Mouse (Mus musculus) lung, postnatal 4 days (tissue): ENCODE data around the gene Zscan18.
"Not testable (repeated sequence)": the region's sequence is repeated elsewhere in the genome, so short reads cannot be mapped to it uniquely, and the experiment has no call there.

ENCODE experiments used
- DNase-seq, 2 experiments: peaks; one replicate each; pipeline ENCODE4 v3.0.0; 2021

Gene Zscan18

DNA sequence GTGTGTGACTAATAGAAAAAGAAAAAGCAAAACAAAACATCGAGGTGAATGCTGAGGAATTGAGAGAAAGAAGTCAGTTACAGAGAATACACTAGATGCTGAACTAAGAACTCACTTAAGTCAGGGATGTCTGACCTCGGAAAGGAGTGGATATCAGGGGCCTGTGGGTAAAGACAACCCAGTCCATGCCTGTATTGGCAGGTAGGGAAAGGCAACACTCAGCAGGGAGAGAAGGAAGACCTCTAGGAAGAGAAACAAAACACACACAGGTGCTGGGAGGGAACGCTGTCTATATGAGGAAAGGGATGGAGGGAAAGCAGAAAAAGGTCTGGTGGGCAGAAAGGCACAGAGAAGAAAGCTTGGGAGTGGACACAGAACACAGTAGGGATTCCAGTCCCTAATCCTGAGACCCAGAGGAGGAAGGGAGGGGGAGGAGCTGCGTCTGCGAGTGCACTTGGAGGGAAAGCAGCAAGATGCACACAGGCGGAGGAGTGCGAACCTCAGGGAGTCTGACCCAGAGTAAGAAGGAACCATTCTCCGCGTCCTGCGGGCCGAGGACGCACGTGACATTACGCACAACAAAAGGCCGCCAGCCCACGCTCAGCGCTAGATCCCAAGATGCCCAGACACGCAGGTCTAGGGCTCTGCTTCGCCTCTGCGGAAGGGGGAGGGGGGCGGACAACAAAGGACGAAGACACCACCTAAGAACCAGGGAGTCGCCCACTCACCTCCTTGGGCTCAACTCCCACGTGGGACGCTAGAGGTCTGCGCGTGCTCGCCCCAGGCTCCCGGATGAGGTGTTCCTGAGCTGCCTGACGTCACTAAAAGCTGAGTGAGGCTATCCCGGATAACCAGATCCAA lies at the start of gene Zscan18:
Gene Zscan18, minus strand, starts transcription at position 770 of the 861 bp plus-strand sequence.
- peak; percentile 70 to 80 for DNase-seq

DNA sequence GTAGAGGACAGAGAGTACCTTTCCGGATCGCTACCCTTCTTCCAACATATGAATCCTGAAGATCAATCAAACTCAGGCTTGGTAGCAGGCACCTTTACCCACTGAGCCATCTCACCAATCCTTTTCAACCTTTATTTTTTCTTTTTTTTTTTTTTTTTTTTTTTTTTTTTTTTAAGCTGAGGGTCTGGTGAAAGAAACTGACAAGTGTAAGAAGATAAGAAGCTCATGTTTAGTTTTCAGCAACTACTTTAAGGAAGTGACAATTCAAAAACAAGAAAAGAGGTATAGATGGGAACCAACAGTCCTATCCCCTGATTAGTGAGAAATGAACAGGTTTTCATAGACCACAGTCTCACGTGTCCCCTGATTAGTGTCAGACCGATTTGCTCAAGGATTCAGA lies 32.3 kb upstream of the Zscan18 start:
- DNase-seq: no peak

DNA sequence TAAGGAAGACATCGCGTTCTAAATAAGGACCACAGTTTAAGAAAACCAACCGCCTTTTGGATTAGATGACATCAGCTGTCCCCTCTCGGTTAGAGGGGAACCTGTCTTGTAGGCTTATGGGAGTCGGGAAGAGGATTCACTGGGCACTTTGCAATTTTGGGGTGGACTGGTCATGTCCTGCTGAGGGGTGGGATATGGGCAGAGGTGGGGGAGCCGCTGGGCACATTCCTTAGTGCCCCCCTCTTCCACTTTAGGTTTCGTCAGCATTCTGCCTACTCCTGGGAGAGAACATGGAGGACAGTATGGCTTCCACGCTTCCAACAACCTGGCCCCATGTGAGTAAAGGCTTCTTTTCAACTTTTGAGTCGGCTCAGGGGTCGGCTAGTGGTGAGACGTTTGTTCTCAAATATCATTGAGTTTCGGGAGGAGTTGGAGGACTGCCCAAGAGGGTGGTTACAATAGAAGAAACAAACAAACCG lies 31.8 kb upstream of the Zscan18 start:
- DNase-seq: peak in 1 of 2 experiments; percentile 34

DNA sequence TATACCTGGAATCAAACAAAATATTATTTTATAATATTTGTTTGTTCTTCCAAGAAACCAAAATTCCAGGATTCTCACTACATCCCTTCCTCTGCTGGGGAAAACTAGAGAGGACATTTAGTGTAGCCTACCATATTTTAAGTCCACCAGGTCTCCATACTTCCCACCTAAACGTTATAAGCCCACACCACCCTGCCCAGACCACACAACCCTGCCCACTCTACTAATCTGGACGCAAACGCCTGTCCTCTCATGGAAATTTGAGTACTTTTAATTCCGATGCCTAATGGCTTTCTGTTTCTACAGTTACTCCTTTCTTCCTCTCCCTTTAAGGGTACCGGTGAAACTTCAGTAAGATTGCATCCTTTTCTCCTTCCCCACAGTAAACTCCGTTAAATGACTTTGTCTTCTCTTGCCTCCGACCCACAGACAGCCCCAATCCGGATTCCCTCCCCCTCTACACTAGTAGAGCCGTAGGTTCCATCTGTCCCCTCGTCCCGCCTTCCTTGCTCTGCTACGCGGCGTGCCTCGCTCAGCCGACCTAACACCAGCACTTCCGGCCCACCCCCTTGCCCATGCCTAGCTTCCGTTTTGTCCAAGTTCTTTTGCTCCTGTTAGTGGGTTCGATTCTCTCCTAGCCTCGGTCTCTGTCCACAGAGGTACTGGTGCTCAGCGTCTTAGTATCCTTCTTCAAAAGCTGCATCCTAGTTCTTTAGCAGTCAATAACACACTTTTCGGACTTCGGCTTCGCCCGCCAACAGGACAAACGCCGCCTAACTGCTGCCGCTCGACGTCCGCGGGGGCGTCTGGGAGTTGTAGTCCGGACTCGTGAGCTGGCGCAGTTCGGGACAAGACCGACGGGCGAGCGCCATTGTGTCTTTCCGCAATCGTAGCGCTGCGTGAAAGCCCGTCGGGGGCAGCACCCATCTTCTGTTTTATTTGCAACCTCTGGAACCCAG lies 31.0 kb upstream of the Zscan18 start, which contains the start of gene Zfp110:
Gene Zfp110, plus strand, starts transcription at position 600 of the 959 bp plus-strand sequence.
- peak; percentile 93 for DNase-seq

DNA sequence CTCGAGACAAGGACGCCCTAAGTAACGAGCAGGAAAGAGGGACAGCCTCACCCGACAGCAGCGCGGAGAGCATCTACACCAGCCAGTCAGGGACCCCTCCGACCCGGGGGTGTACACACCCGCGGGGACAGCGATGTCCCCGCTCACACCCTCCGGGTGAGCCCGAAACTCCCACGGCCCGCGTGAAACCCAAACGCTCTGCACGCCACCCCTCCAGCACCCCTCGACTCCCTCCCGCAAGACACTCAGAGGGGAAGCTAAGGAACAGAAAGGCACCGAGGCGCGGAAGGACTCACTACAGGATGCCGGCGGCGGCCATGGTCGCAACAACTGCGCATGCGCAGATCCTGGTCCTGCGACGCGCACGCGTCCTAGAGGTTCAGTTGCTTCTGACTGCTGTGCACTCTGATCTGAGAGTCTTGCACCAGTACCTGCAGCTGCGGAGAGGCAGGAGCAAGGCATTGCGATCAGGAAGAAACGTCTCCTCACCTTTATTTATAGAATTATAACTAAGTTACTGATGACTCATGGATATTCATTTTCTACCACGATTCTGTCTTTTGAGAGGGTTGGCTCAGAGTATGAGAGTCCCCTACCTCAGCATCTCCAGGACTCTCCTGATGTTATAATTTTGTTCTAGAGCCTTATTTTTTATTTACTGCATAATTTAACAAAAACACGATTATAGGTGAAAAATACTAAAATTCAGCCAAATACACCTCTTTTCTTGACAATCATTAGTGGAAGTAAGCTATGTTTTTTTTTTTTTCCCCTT lies 15.3 kb upstream of the Zscan18 start, which contains the start of gene Zfp329:
Gene Zfp329, minus strand, starts transcription at position 338 of the 775 bp plus-strand sequence.
- DNase-seq: peak; percentile 92

DNA sequence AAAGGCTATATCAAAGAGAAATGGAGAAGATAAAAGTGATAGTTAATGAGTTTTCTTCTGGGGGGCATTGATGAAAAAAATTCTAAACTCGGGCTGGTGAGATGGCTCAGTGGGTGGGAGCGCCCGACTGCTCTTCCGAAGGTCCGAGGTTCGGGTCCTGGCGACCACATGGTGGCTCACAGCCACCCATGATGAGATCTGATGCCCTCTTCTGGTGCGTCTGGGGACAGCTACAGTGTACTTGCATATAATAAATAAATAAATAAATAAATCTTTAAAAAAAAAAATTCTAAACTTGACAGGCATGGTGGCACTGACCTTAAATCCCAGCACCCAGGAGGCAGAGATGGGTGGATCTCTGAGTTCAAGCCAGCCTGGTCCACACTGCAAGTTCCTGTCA lies 12.1 kb upstream of the Zscan18 start:
- no peak for DNase-seq

DNA sequence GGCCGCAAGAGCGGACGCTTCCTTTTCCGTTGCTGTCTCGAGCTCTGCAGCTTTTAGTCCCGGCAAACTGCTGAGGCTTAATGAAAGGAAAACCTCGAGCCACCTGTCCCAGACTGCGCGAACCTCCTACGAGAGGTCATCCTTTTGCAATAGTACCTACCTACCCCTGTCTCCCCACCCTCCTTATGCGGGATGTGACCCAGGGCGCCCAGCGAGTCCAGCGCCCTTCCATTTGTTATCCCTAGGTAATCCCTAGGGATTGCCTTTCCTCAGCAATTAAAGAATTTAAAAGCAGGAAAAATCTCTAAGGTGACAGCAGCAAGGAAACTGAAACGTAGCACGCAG lies 264 bp upstream of the Zscan18 start:
- DNase-seq: no peak

DNA sequence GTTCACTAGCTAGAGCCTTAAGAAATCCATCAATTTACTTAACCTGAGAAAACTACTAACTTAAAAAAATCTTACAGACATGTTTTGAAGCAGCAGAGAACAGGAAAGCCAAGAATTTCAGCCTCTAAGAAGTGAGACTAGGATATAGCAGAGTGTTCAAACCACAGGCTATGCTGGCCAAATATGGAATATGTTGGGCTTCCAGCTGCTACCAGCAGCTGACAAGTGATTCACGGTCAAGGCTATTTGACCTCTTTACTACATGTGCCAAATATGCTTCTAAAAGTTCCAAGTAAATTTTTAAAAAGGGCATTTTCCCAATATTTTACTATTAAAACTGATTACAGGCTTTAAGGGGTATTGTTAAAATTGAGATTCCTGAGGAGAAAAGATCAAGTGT lies 3.9 kb downstream of the Zscan18 start:
- no peak for DNase-seq

DNA sequence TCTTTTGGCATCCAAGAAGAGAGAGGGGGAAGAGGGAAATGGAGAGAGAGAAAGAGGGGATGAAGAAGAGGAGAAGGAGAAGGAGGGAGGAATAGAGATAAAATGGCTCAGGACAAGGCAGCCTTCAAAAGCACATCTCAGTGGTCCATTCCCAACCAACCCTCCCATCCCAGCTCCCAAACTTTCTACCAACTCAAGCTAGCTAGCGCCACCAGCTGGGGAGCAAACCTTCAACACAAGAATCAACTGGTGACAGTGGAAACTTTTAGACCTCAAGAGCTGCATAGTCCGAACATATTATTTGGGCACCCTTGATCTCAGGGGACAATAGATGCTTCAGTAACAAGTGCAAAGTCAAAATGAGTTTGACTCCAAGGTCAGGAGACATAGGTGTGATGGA lies 5.5 kb downstream of the Zscan18 start:
- DNase-seq: no peak

DNA sequence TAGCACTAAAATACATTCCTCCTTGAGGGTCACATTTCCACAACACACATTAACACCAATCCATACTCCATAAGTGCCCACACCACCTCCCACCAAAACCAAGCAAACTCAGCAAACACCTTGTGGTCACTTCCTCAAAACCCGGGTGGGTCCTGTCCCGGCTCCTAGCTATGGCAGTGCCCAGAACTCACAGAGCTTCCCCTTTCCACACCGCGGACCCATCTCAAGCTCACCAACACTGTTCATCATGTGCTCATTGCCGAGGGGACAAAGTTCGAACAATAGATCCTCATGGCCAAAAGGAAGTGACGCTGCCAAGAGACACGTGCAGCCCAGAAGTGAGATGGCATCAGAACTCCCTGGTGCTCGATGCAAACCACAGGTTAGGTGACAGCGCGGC lies 10.8 kb downstream of the Zscan18 start:
- DNase-seq: not testable (repeated sequence)

DNA sequence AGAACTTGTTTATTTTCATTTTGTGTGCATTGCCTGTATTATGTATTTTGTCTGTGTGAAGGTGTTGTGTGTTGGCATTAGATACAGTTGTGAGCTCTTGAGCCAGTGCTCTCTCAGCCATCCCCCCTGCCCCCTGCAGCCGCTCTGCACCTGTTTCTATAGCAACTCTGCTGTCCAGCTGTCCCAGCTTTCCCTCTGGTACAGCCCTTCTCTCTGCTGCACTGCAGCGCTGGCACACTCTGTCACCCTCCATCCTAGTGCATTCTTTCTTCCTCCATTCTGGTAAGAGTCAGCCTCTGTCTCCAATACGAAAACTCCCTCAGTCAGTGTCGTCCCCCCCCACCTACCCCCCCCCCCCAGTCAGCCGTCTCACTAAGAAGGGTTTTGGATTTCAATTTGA lies 15.4 kb downstream of the Zscan18 start:
- DNase-seq: no peak

DNA sequence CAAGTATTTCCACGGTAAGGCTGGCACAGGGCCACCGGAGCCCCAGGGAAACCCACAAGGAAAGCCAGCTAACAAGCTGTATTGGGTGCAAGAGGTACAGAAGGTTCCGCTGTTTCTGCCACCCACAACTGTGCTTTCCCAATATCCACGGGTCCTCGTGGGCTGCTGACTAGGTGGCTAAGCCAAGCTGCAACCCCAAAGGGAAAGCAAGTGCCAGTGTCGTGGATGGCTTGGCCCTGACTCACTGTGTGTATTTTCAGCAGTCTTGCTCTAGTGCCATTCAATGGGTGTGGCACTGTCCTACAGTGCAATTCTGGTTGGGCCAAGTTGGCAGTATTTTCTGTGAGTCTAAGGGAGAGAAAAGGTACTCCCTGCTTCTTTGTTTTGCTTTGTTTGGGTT lies 16.1 kb downstream of the Zscan18 start:
- DNase-seq: no peak

DNA sequence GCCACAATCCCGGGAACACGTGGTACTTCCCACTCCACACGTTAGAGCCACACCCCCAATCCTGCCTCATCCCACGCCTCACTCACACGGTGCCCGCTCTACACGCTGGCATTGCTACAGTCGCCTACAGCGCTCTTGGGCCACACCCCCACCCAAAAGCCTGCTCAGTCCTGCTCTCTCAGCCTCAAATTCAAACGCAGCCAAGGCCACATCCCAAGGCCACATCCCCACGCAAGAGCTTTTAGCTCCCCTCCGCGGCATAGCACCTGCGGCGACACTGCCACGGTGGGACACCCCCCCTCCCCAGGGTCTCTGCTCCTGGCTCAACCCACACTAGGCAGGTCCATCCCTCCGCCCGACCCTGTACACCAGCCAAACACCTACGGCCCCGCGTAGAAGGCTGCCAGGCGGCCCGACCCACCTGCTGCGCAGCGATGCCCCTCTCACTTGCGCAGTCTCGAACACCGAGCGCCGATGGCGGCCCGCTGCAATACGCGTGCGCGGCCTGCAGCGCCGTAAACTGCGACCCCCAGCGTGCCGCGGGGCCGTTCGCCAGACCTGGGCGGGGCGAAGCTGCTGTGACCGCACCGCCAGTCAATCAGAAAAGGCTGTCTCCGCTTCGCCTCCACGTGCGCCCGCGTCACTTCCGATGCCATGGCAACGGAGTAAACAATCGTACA lies 23.1 kb downstream of the Zscan18 start:
- peak; percentile 83 to 90 for DNase-seq

DNA sequence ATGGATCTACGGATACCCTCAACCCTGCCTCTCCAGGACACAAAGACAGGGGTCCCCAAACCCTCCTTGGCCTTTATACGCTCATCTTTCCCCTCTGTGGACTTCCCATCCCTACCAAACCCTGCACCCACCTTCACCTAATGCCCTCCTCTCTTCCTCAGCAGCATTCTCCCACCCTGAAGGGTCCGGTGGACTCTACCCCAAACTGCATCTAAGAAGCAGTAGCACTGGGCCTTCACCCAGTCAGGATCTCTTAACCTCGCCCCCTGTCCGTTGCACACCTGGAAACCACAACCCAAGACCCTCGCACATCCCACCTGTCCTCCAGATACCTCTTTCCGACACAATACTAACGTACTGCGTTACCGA lies 23.7 kb downstream of the Zscan18 start:
- no peak for DNase-seq

DNA sequence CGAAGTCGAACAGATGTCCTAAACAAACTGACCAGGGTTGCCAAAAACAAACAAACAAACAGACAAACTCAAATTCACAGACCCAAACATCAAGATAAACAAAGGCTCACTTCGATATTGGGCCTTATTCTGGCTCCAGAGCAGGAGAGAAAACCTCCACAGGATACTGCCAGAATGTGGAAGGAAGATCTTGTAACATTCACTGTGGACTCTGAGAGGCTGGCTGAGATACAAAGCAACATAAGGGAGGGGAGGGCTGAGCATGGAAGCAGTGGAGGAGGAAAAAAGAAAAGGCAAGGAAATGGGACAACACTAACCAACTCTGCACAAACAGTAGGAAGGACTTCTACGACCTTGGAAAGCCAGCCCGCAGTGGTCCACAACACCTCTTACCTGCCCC lies 24.3 kb downstream of the Zscan18 start:
- no peak for DNase-seq

DNA sequence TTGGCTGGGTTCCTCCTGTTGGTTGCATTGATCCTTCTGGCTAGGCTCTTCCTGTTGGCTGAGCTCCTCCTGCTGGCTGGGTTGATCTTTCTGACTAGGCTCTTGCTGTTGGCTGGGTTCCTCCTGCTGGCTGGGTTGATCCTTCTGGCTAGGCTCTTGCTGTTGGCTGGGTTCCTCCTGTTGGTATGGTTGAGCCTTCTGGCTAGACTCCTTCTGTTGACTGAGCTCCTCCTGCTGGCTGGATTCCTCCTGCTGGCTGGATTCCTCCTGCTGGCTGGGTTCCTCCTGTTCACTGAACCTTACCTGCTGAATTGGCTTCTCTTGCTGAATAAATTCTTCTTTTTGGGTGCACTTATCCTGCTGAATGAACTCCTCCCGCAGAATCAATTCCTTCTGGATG lies 28.8 kb downstream of the Zscan18 start:
- no peak for DNase-seq

DNA sequence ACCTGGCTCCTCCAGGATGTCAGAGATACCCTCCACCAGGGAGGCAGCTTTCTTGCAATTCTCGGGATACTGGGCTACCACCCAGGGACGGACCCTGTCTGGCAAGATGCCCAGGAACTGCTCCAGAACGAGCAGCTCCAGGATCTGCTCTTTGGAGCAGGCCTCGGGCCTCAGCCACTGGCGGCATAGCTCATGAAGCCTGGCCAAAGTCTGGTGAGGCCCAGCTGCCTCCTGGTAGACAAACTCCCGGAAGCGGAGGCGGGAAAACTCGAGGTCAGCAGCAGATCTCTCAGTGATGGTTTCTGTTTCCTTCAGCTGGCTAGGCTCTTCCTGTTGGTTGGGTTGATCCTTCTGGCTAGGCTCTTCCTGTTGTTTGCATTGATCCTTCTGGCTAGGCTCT lies 29.3 kb downstream of the Zscan18 start:
- no peak for DNase-seq

DNA sequence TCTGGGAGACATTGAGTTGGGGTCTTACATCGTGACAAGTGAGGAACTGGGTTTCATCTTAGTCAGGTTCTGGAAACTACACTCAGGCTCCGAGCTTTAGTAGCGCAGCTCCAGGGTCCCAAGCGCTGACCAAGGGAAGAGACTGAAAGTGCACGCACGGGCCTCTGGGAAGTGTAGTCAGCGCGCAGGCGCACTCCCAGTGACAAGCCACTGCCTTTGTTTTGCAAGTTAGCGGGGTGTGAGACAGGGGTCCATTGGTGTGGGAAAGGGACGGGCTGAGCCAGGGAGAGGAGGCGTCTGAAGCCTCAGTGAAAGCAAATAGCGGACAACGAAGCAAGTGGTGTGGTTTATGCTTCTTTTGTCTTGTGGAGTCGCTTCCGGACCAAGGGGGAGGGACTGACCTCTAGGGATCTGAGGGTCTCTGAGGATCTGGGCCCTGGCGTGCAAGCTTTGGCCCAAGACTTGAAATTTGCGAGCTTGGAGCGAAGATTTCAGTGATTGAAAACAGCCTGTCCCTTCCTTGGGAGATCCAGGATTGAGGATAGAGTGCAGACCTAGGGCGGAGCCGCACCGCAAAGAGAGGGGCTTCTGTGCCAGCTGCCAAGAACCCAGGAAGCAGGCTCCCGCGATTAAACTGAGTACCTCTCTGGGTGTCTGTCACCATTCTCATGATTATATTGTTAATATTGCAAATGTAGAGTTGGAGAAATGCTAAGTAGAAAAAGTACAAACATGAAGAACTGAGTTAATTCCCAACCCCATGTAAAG lies 53.8 kb downstream of the Zscan18 start:
- DNase-seq: no peak

DNA sequence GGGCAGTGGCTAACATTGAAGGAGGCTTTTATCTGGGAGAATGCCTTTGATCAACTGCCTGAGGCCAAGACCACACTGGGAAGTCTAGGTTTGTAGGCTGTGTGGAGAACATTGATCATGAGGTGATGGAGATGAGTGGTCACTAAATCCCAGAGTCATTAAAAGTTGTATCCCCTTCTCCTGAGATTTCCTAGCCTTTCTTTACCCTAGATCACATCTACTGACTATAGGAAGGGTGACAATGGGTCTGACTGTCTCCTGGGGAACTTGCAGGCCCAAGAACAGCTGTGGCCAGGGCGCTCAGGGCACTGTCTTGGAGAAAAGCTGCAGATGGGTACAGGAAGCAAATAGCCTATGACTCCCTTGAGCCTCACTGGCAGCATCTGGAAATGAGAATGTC lies 68.5 kb downstream of the Zscan18 start, which contains the start of gene Vmn2r56:
Gene Vmn2r56, minus strand, starts transcription at position 101 of the 400 bp plus-strand sequence.
- no peak for DNase-seq
